Mouse (Mus musculus) heart, postnatal 0 days (tissue): ENCODE results near the gene Arhgef10l. TPM values are rescaled to one million over a fixed set of nuclear protein-coding genes. Genes with fewer than 3 reads are reported as not detected.

Source experiments
- ATAC-seq: fragments of 200-750 bp; cut with Nextera tagmentation; 2 replicates; pipeline ENCODE4 v1.8.0; 2017; ENCODE audit warnings: low read depth, moderate number of reproducible peaks, moderate library complexity; ENCODE audit not compliant: insufficient read depth
- DNase-seq: peaks from one replicate; pipeline ENCODE4 v3.0.0-alpha.2; 2016; ENCODE audit warnings: low spot score
- H3K27ac ChIP-seq: fragments of 300-500 bp; sonication (generic); 2 replicates; pipeline ENCODE4 v1.5.1; 2014; ENCODE audit warnings: low read depth, mild to moderate bottlenecking
- H3K27me3 ChIP-seq: fragments of 300-500 bp; sonication (generic); 2 replicates; pipeline ENCODE4 v1.6.1; 2014; ENCODE audit warnings: low read length, mixed read lengths; ENCODE audit not compliant: control insufficient read depth, insufficient read depth
- H3K36me3 ChIP-seq: fragments of 300-500 bp; sonication (generic); replicated peaks from 2 replicates; pipeline ENCODE4 v1.6.1; 2014; ENCODE audit warnings: low read length, mixed read lengths; ENCODE audit not compliant: control insufficient read depth, insufficient read depth
- H3K4me1 ChIP-seq: fragments of 300-500 bp; sonication (generic); 2 replicates; pipeline ENCODE4 v1.6.1; 2014; ENCODE audit warnings: antibody characterized with exemption; ENCODE audit not compliant: control insufficient read depth, insufficient read depth
- H3K4me2 ChIP-seq: fragments of 300-500 bp; sonication (generic); 2 replicates; pipeline ENCODE4 v1.6.1; 2014; ENCODE audit warnings: low read depth, mild to moderate bottlenecking, low read length, moderate library complexity
- H3K4me3 ChIP-seq: fragments of 300-500 bp; sonication (generic); 2 replicates; pipeline ENCODE4 v1.5.1; 2014; ENCODE audit warnings: low read depth, low read length
- H3K9ac ChIP-seq: fragments of 300-500 bp; sonication (generic); replicated peaks from 2 replicates; pipeline ENCODE4 v1.6.1; 2014; ENCODE audit warnings: low read depth, low read length, mixed read lengths
- H3K9me3 ChIP-seq: fragments of 300-500 bp; sonication (generic); replicated peaks from 2 replicates; pipeline ENCODE4 v1.6.1; 2016; ENCODE audit warnings: low read length; ENCODE audit not compliant: control insufficient read depth
- CTCF ChIP-seq: IDR thresholded peaks from 2 replicates; pipeline ENCODE4 v1.5.1; 2016; ENCODE audit warnings: antibody characterized with exemption, control low read depth, low read depth
- EP300 ChIP-seq: IDR thresholded peaks from 2 replicates; pipeline ENCODE4 v1.6.1; 2016; ENCODE audit warnings: antibody characterized with exemption, low read depth
- WGBS: fragments of 180-500 bp; shearing (Covaris S2); extraction: QIAGEN DNeasy Blood & Tissue Kit; methylation state at CpG from one replicate; pipeline ENCODE4 v1.1.7; 2014; 5-methylcytosine and 5-hydroxymethylcytosine counted together
- polyA plus RNA-seq: library from polyadenylated mRNA; unstranded; fragments of >200 nt; fragmentation: Nextera tagmentation; extraction: Ambion mirVana; gene quantifications from 2 replicates; pipeline ENCODE4 v1.2.1, GENCODE M21; 2015
- total RNA-seq: library from RNA; depleted of rRNA; stranded (reverse); fragments of >200 nt; gene quantifications from 2 replicates; pipeline ENCODE4 v1.2.3, GENCODE M21; 2014; ENCODE audit warnings: low replicate concordance

The Arhgef10l gene
- total and polyA plus RNA-seq, 2 experiments from 2014 or later: 15.4 to 52.8 TPM

GRCm38 (mm10) chr4:140630651-140631241 is 35.1 kb downstream of the Arhgef10l start:
- Histone ChIP-seq H3K9me3 (no peaks in the 10 kb centered on the region), H3K4me1 (peaks cover 11% of the 10 kb centered on the region), H3K9ac (peak overlapping the region; percentile 49), H3K36me3 (no peaks in the 10 kb centered on the region), H3K27me3 (no peaks in the 10 kb centered on the region), H3K27ac (peak overlapping the region; percentile 77), H3K4me2 (peak overlapping the region; percentile 28), H3K4me3 (no peak overlapping the region)
- DNase-seq (peak; percentile 69), ATAC-seq (peak; percentile 64)
- WGBS: 8% methylated on average over 15 of the region's 15 CpGs
- TF ChIP-seq CTCF: no peak
- no peak for TF ChIP-seq EP300

DNA sequence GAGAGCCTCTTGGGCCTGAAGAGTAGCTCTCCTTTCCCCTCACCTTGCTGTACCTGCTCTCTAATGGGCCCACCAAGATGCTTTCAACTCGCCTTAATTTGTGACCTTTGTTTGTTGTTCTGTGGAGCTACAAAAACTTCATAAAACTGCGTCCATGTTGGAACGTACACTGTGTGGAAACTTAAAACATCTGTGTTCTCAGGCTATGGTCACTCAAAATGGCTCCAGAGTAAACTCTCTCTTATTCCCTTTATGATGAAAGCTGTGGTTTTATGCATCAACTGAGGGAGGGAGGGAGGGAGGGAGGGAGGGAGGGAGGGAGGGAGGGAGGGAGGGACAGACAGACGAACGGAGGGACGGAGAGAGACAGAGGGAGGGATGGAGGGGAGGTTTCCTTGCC is 35.7 kb downstream of the Arhgef10l start:
- no peak overlapping the region for H3K4me2 ChIP-seq
- ATAC-seq (no peak), DNase-seq (no peak)
- H3K9ac ChIP-seq: no peak overlapping the region
- WGBS: 69% methylated on average over 6 of the region's 6 CpGs
- H3K9me3 ChIP-seq: no peaks in the 10 kb centered on the region
- TF ChIP-seq CTCF (no peak), EP300 (no peak)
- peaks cover 12% of the 10 kb centered on the region for H3K4me1 ChIP-seq
- H3K27ac ChIP-seq: peak overlapping the region; percentile 77
- H3K4me3 ChIP-seq: no peak overlapping the region
- H3K36me3 ChIP-seq: no peaks in the 10 kb centered on the region
- no peaks in the 10 kb centered on the region for H3K27me3 ChIP-seq

GRCm38 (mm10) chr4:140628971-140629370 is 36.8 kb downstream of the Arhgef10l start:
- Histone ChIP-seq H3K4me1 (peaks cover 24% of the 10 kb centered on the region), H3K27ac (no peak overlapping the region), H3K9me3 (no peaks in the 10 kb centered on the region), H3K36me3 (no peaks in the 10 kb centered on the region), H3K9ac (no peak overlapping the region), H3K27me3 (no peaks in the 10 kb centered on the region), H3K4me3 (no peak overlapping the region), H3K4me2 (no peak overlapping the region)
- no peak for ATAC-seq
- DNase-seq: peak; percentile 40
- no peak for TF ChIP-seq CTCF
- TF ChIP-seq EP300: no peak
- 68% methylated on average over 4 of the region's 4 CpGs for WGBS

GRCm38 (mm10) chr4:140628412-140628943 is 37.3 kb downstream of the Arhgef10l start:
- 68% methylated on average over 11 of the region's 11 CpGs for WGBS
- ATAC-seq (no peak), DNase-seq (no peak)
- Histone ChIP-seq H3K4me2 (no peak overlapping the region), H3K9me3 (no peaks in the 10 kb centered on the region), H3K4me1 (peaks cover 29% of the 10 kb centered on the region), H3K27me3 (no peaks in the 10 kb centered on the region), H3K27ac (no peak overlapping the region), H3K9ac (no peak overlapping the region), H3K4me3 (no peak overlapping the region), H3K36me3 (no peaks in the 10 kb centered on the region)
- no peak for TF ChIP-seq CTCF
- TF ChIP-seq EP300: no peak

- no peak overlapping the region for H3K9ac ChIP-seq
- no peaks in the 10 kb centered on the region for H3K9me3 ChIP-seq
- no peaks in the 10 kb centered on the region for H3K27me3 ChIP-seq
- no peak overlapping the region for H3K4me3 ChIP-seq
- no peak for DNase-seq
- no peaks in the 10 kb centered on the region for H3K36me3 ChIP-seq
- no peak overlapping the region for H3K4me2 ChIP-seq
- H3K27ac ChIP-seq: 0 out of 2 replicates have a peak overlapping the region, but pooled peaks have one; percentile 73
- TF ChIP-seq CTCF (no peak), EP300 (no peak)
- no peak for ATAC-seq
- H3K4me1 ChIP-seq: peaks cover 35% of the 10 kb centered on the region
- 77% methylated on average over 12 of the region's 12 CpGs for WGBS
These were observed 39.9 kb downstream of the Arhgef10l start for GRCm38 (mm10) chr4:140625651-140626525.
